Mouse (Mus musculus) spleen, adult 2 months (tissue): ENCODE measurements around the gene Fance.

Experiments used
- CTCF ChIP-seq: fragments of 200-500 bp; IDR thresholded peaks from 2 replicates; pipeline ENCODE4 v1.5.1; 2011; ENCODE audit warnings: mild to moderate bottlenecking, inconsistent platforms; ENCODE audit not compliant: insufficient read depth, insufficient read length, insufficient replicate concordance; ENCODE audit errors: extremely low read depth
- POLR2A ChIP-seq: fragments of 200-500 bp; IDR thresholded peaks from 2 replicates; pipeline ENCODE4 v1.6.1; 2011; ENCODE audit warnings: low read depth, low read length, inconsistent platforms

DNA sequence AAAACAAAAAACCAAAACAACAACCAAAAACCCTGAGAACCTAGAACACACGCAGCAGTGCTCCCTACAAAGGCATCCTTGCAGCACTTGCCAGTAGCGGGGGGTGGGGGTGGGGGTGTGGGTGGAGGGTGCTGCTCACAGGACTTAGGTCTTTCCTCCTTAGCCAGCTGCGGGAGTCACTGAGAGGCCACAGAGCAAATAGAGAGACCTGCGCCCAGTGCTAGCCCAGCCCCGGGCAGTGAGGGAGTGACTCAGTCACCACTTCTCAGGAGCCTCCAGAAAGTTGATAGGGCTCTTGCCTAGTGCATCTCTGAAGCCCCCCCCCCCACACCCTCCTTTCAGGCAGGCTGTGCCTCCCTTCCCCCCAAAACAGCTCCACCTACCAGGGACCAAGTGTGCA lies 55.7 kb downstream of the Fance start:
- TF ChIP-seq POLR2A: no peak
- TF ChIP-seq CTCF: no peak
